Mouse (Mus musculus) G1E-ER4 (cell line): ENCODE results near the gene Adamtsl3. TPM values are rescaled to one million over a fixed set of nuclear protein-coding genes. Genes with fewer than 3 reads are reported as not detected.

ENCODE experiments used
- GATA1 ChIP-seq: IDR thresholded peaks from one replicate; pipeline ENCODE4 v1.8.0; 2012; ENCODE audit warnings: low read length, inconsistent platforms
- polyA plus RNA-seq: library from polyadenylated mRNA; stranded (reverse); fragments of >175 nt; gene quantifications from 2 replicates; pipeline ENCODE4 v1.2.3, GENCODE M21; 2012

The Adamtsl3 gene
- polyA plus RNA-seq, 1 experiment, result not detected

DNA sequence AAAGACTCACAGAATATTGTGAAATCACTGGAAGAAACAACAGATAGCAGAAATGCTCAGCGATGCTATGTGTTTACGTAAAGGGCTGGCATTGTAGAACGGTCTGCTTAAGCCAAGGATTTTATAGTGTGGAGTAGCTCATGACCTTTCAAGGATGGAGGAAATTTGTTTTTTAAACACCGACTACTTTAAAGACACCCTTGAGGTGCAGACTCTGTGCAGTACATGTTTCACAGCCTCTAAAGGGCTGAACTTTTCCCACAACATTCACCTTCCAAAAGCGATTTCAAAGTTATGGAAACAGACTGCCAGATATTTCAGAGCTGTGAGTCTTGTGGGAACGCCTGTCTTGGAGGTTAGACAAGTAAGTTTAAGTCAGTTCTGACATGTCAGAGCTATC, 255.4 kb downstream of the Adamtsl3 start:
- no peak for TF ChIP-seq GATA1

DNA sequence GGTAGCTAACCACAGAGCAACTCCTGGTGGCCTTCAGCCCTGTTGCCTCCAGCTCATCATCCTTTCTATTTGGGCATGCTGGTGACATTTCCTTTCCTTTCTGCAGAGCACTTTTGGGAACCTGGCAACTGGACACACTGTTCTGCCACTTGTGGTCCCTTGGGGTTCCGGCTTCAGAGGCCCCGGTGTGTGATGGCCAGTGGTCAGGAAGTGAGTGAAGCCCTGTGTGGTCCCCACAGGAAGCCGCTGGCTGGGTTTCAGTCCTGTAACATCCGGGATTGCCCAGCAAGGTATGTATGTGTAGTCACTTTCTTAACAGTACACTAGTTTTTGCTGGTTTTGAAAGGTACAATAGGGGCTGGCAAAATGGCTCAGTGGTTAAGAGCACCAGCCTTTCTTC, 266.5 kb downstream of the Adamtsl3 start:
- TF ChIP-seq GATA1, result no peak

DNA sequence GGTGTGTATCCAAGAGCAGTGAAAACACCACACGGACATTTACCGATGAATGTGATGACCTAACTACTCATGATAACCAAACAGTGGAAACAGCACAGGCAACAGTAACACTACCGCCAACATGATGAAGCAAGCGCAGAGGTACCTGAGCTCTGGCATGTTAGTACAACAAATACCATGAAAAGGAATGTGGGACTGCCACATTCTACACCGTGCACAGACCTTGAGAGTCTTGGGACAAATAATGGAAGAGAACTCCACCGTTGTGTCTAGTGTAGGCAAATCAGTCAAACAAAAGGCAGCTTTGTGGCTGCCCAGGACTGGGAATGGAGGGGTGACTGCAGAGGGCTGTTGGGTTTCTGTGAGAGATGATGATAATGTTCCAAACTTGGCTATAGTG, 269.9 kb downstream of the Adamtsl3 start:
- no peak for TF ChIP-seq GATA1

DNA sequence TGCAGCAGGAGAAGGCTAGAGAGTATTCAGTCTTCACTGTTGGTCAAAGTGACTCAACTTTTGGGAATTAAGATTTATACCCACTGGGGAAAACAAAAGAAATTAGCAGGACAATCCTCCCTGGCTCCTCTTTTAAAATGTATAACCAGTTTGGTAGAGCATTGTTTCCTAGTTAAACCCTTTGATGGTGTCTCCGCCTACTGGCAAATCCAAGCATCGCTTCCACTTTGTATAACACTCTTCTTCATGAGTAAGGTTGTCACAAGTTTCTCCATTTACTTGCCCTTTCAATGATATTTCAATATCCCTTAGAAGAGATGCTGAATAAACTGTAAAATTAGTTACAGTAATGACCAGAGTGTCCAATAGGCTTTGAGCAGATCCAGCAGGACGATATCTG, 274.1 kb downstream of the Adamtsl3 start:
- TF ChIP-seq GATA1, result no peak

DNA sequence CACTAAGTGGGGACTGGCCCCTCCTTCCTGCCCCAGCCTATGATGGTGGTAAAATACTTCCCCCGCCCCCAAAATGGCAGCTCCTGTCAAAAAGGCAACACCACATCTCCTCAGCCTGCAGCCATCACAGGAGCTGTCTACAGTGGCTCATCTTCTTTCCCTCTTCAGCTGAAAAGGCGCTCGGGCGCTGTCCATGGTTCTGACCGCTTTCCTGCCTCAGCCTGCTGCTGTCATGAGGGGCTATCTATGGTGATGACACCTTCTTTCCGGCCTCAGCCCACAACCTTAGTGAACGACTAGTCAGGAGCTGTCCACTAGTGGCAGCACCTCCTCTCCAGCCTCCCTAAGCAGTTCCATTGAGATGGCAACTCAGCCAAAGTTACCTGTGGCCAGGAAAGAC, 289.8 kb downstream of the Adamtsl3 start:
- TF ChIP-seq GATA1, result no peak

DNA sequence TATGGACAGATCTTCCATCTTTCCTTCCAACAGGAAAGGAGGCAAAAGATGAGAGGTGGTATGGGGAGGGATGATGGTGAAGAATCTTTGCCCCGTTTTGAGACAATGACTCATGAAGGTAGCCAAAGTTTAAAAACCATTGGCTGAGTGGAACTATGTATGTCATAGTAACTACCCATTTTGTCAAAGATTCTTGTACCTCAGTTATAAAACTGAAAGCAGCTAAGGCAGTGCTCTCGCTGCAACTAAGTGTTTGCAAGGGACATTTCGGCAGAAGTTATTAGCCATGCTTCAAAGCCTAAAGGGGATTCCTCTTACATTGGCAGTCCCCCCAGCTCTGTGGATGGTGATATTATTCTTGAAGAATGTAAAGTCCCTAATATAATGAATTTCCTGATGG, 311.7 kb downstream of the Adamtsl3 start:
- TF ChIP-seq GATA1, result no peak

DNA sequence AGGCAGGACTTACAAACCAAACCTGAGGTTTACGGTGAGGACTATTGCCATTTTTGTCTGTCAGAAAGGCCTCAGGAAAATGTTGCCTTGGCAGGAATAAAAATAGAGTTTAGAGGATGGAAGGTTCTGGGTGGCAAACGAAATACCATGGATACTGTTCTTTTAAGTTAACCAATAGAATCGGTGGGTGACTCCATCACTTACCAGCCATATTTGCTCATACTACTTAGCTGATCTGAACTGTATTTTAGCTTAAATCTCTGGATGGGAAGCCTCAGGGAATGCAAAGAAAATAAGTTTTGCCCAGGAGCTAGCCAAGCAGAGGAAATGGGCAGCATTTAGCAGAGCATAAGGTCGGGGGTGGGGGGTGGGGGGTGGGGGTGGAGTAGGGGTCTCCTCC, 312.4 kb downstream of the Adamtsl3 start:
- TF ChIP-seq GATA1, result no peak

DNA sequence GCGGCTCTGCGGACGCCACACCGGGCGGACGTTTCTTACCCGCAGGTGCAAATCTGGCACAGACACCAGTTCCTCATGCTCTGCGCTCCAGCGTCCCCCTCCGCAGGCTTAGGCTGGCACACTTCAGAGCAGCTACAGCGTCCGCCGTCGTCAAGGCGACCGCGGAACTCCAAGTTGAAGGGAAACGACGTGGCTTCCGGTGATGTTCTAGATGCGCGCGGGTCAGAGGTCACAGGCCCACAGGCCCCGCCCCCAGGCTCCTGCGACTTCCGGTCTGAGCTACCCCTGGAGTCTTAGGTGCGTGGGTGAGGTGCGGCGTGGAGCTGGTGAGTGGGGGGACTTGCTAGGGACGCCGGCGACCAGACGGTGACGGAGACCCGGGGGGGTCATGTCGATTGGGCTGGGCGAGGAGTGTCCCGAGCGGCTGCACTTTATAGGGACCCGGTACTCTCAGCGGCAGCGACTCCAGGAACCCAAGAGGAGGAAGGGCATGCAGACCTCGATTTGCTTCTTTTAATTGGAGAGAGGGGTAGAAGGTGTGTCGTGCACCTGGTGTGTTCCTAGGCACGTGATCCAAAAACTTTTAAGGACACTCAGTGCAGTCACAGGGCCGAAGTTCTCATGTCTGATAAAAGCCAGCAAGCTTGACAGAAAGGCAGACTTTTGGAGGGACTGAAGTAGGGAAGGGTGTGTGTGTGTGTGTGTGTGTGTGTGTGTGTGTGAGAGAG, 313.0 kb downstream of the Adamtsl3 start, which contains the start of the genes Saxo2 and Efl1:
Saxo2 (minus strand) TSS at position 176 of the 728 bp plus-strand sequence.
Efl1 (plus strand) TSS at position 262 of the 728 bp plus-strand sequence.
- no peak for TF ChIP-seq GATA1

DNA sequence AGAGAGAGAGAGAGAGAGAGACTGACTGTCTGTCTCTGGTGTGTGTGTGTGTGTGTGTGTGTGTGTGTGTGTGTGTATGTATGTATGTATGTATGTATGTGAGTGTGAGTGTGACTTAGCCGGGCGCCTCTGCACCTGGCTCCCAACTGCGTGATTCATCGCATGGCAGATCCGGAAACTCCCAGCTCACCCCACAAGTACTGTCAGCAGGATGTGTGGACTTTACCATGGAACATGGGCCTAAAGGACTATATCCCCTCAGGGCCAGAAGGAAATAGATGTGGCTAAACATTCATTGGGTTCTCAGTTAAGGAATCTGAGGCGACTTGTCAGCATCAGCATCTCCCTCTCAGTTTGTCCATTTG, 313.6 kb downstream of the Adamtsl3 start:
- TF ChIP-seq GATA1, result no peak

Other genes with a start within 250 kb of the Adamtsl3 start
- not detected in 2 replicates for gene Sh3gl3, start 161.9 kb upstream of the Adamtsl3 start, polyA plus RNA-seq